Mouse (Mus musculus) embryonic fibroblast, embryonic 13.5 days (primary cell): ENCODE results near the gene Dgkq. TPM values are rescaled to one million over a fixed set of nuclear protein-coding genes. Genes with fewer than 3 reads are reported as not detected.

Experiments
- H3K27ac ChIP-seq: 2 replicates; pipeline ENCODE4 v1.5.1; 2012; ENCODE audit warnings: low read length, control low read depth, inconsistent platforms; ENCODE audit not compliant: insufficient read depth
- H3K4me1 ChIP-seq: 2 replicates; pipeline ENCODE4 v1.6.1; 2011; ENCODE audit warnings: low read length; ENCODE audit not compliant: control insufficient read depth, insufficient read depth
- H3K4me3 ChIP-seq: 2 replicates; pipeline ENCODE4 v1.5.1; 2011; ENCODE audit warnings: mild to moderate bottlenecking, control low read depth, low read length; ENCODE audit not compliant: insufficient read depth
- CTCF ChIP-seq: IDR thresholded peaks from 2 replicates; pipeline ENCODE4 v1.5.1; 2011; ENCODE audit warnings: mild to moderate bottlenecking, control low read depth, low read length, moderate library complexity, borderline replicate concordance; ENCODE audit not compliant: insufficient read depth
- POLR2A ChIP-seq: IDR thresholded peaks from 2 replicates; pipeline ENCODE4 v1.6.1; 2011; ENCODE audit warnings: low read depth, mild to moderate bottlenecking, control low read depth, low read length, moderate library complexity
- polyA plus RNA-seq: library from polyadenylated mRNA; stranded (reverse); fragments of >200 nt; gene quantifications from 2 replicates; pipeline ENCODE4 v1.2.4, GENCODE M21; 2011; ENCODE audit warnings: low read depth; ENCODE audit not compliant: missing spikeins, insufficient read length

The Dgkq gene
- polyA plus RNA-seq, 1 experiment, result 11.8 TPM

- H3K27ac ChIP-seq, result no peak overlapping the region
- H3K4me1 ChIP-seq, result no peaks in the 10 kb centered on the region
- no peak for TF ChIP-seq POLR2A
- TF ChIP-seq CTCF, result no peak
These were observed 21.7 kb upstream of the Dgkq start for GRCm38 (mm10) chr5:108691152-108691551.

GRCm38 (mm10) chr5:108689091-108689490 lies 19.6 kb upstream of the Dgkq start:
- TF ChIP-seq POLR2A (no peak), CTCF (no peak)
- Histone ChIP-seq H3K27ac (no peak overlapping the region), H3K4me1 (no peaks in the 10 kb centered on the region), H3K4me3 (no peak overlapping the region)

More at GRCm38 (mm10) chr5:108691152-108691551, 21.7 kb upstream of the Dgkq start:
- H3K4me3 ChIP-seq, result no peak overlapping the region

GRCm38 (mm10) chr5:108680871-108681270 lies 11.4 kb upstream of the Dgkq start:
- no peak for TF ChIP-seq POLR2A
- no peak for TF ChIP-seq CTCF
- Histone ChIP-seq H3K27ac (0 out of 2 replicates have a peak overlapping the region, but pooled peaks have one; percentile 6), H3K4me1 (peaks cover 8% of the 10 kb centered on the region), H3K4me3 (no peak overlapping the region)

GRCm38 (mm10) chr5:108679909-108680308 lies 10.4 kb upstream of the Dgkq start:
- no peak overlapping the region for H3K4me3 ChIP-seq
- H3K27ac ChIP-seq, result no peak overlapping the region
- peaks cover 8% of the 10 kb centered on the region for H3K4me1 ChIP-seq
- TF ChIP-seq CTCF, result no peak
- TF ChIP-seq POLR2A, result no peak

GRCm38 (mm10) chr5:108678296-108678854 lies 8.9 kb upstream of the Dgkq start:
- TF ChIP-seq CTCF (no peak), POLR2A (no peak)
- Histone ChIP-seq H3K4me3 (no peak overlapping the region), H3K27ac (no peak overlapping the region), H3K4me1 (peaks cover 8% of the 10 kb centered on the region)

- Histone ChIP-seq H3K4me3 (no peak overlapping the region), H3K4me1 (peaks cover 8% of the 10 kb centered on the region), H3K27ac (no peak overlapping the region)
- TF ChIP-seq CTCF, result no peak
- peak; percentile 44; the same call in 1 of the 2 replicates for TF ChIP-seq POLR2A
These were observed 8.3 kb upstream of the Dgkq start for GRCm38 (mm10) chr5:108677605-108678295.

- Histone ChIP-seq H3K27ac (no peak overlapping the region), H3K4me3 (no peak overlapping the region), H3K4me1 (peaks cover 8% of the 10 kb centered on the region)
- TF ChIP-seq POLR2A (no peak; the same call in 1 of the 2 replicates), CTCF (peak; percentile 26; the same call in 1 of the 2 replicates)
These were observed 7.5 kb upstream of the Dgkq start for GRCm38 (mm10) chr5:108676772-108677498.

GRCm38 (mm10) chr5:108675251-108675816 lies 5.9 kb upstream of the Dgkq start, which contains the start of gene Slc26a1:
TSS of gene Slc26a1 (minus strand) at chr5:108675569.
- H3K4me1 ChIP-seq, result no peaks in the 10 kb centered on the region
- no peak within 1 kb of the TSS for H3K4me3 ChIP-seq
- TF ChIP-seq POLR2A, result no peak
- TF ChIP-seq CTCF, result no peak
- H3K27ac ChIP-seq, result no peak within 1 kb of the TSS

GRCm38 (mm10) chr5:108674624-108675023 lies 5.2 kb upstream of the Dgkq start:
- no peaks in the 10 kb centered on the region for H3K4me1 ChIP-seq
- TF ChIP-seq POLR2A (no peak), CTCF (no peak)
- no peak overlapping the region for H3K27ac ChIP-seq
- no peak overlapping the region for H3K4me3 ChIP-seq
